Mouse (Mus musculus) heart, postnatal 10 days (tissue): ENCODE data around the gene Mpig6b. TPM values are rescaled to one million over a fixed set of nuclear protein-coding genes. Genes with fewer than 3 reads are reported as not detected.
"Not testable (repeated sequence)": the region's sequence is repeated elsewhere in the genome, so short reads cannot be mapped to it uniquely, and the experiment has no call there.

Source experiments
- DNase-seq, 2 experiments: peaks; one replicate each; pipeline ENCODE4 v3.0.0; 2021
- intact Hi-C: fragments of 180-260 bp; cut with DNase I; formaldehyde crosslinking; loops from one replicate; pipeline ENCODE4 v1.15.1; 2025
- total RNA-seq, 2 experiments: library from RNA; stranded (reverse); gene quantifications; 2 replicates each; pipeline ENCODE4 v1.2.3; 2021

The Mpig6b gene
- total RNA-seq, 2 experiments from 2014 or later: 0.55 to 0.77 TPM

- no peak for DNase-seq
- intact Hi-C loops: loop anchor here (2.0 kb wide), 1 partner anchor 17 kb away; the partner anchor contains the start of gene Sapcd1
Observed at GRCm38 (mm10) chr17:35045807-35046680, 19.9 kb downstream of the Mpig6b start.

- intact Hi-C loops: loop anchor here (2.0 kb wide), 1 partner anchor 16 kb away; the partner anchor contains the start of gene Sapcd1
Observed at GRCm38 (mm10) chr17:35044904-35045806, 20.8 kb downstream of the Mpig6b start.

GRCm38 (mm10) chr17:35043794-35044193, 22.2 kb downstream of the Mpig6b start:
- intact Hi-C loops: loop anchor here (2.0 kb wide), 1 partner anchor 15 kb away; the partner anchor contains the start of gene Sapcd1
- DNase-seq: peak in 1 of 2 experiments; percentile 1

More at GRCm38 (mm10) chr17:35044904-35045806, 20.8 kb downstream of the Mpig6b start:
- DNase-seq: no peak

DNA sequence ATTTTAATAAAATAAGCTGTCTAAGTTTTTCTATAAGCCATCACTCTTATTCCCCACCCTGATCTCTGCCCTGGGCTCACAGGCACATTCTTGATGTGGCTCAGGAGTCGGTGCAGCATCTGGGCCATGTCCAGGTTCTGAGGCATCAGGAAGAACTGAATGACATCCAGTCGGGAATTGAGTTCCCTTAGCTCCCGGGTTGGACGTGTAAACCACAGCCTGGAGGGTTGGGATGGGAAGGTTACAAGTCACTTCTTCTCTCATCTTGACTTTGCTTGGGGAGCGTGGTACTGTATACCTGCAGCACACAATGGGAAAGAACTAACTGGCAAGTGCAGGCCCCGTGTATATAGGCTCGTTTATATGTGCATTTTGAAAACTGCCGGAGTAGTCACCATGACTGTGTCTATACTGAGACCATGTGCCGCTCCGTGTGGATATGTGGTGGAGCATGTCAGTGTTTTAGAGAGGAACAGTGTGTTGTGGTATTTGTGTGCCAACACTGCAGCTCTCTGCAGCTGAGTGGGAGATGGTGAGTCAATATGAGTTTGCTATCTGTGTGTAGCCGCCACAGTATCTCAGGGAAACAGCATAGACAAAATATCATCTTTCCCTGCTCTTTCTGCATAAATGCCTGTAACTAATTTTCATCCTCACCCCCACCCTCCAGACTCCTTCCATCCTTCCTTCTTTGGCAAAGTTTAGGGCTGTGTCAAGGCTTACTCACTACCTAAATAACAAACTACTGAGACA, 26.7 kb downstream of the Mpig6b start:
- no peak for DNase-seq
- intact Hi-C loops: no loop called here

GRCm38 (mm10) chr17:35034896-35035295, 31.1 kb downstream of the Mpig6b start:
- DNase-seq: no peak
- intact Hi-C loops: no loop called here

GRCm38 (mm10) chr17:35033703-35034102, 32.3 kb downstream of the Mpig6b start:
- intact Hi-C loops, DNase-seq: not testable (repeated sequence)

DNA sequence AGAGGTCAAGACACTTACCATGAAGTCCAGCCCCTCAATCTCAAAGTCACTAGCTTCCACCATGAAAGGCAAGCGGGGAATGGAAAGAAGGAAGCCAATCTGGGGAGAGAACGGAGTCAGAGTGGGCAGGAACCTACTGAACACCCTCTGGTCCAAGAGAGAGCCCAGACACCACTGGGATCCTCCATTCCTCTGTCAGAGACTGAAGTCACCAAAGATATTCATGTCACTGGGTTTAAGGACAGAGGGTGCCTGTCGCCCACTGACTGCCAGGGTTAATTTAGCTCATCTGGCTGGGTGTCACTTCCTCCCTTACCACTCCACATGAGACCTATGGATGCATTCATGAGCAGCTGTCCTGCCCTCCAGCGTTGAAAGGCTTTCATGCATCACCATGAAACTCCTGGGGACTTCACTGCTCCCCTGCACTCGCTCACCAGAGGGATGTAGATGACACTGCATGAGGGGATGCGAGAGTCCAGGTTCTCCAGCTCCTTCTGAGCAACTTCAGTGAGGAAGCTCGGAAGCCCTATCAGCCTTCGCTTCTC, 33.6 kb downstream of the Mpig6b start:
- intact Hi-C loops: no loop called here
- no peak for DNase-seq

- intact Hi-C loops: no loop called here
- DNase-seq: no peak
Observed at GRCm38 (mm10) chr17:35031880-35032279, 34.1 kb downstream of the Mpig6b start.

- intact Hi-C loops: no loop called here
- DNase-seq: no peak
Observed at GRCm38 (mm10) chr17:35031272-35031671, 34.7 kb downstream of the Mpig6b start.

- intact Hi-C loops: loop anchor here (2.0 kb wide), 1 partner anchor 15 kb away; no protein-coding TSS in a partner anchor
- DNase-seq: no peak
Observed at GRCm38 (mm10) chr17:35029691-35030532, 36.1 kb downstream of the Mpig6b start.

- intact Hi-C loops: loop anchor here (2.0 kb wide), 1 partner anchor 16 kb away; no protein-coding TSS in a partner anchor
- DNase-seq: no peak
Observed at GRCm38 (mm10) chr17:35028315-35028714, 37.7 kb downstream of the Mpig6b start.

DNA sequence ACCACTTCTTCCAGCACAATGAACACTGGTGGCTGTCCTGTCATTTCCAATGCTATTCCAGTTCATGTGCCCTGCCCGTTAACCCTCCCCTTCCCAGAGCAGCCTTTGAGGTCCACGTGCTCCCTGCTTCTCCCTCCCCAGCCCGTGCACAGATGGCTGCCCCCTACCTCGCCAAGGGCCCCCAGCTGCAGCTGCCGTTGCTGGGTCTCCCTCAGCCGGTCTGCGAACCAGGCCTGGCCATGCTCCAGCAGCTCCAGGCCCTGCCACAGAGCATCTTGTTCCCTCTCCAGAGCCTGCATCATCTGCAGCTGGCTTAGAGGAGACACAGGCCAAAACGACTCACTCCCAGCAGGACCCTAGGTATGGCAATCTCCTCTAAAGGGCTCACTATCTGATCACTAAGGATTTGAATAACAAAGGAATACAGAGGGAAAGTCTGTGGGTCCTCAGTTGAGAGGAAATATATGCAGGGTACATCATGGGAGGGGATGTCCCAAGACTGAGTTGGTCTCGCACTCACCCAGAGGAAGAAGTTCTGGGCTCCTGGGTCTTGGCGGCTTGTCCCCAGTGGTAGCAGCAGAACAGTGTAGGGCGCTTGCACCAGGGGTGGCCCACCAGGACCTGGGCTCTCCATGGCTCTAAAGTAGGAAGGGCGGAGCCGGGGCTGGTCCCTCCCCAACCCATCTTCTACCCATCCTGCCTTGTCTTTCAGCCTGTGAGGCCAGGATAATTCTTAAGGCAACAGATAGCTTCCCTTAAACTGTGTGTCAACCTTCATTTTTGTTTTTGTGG, 38.5 kb downstream of the Mpig6b start, which contains the start of gene Sapcd1:
Gene Sapcd1 (minus strand): TSS at position 740 of the 792 bp plus-strand sequence.
- intact Hi-C loops: loop anchor here (2.0 kb wide), 1 partner anchor 17 kb away; no protein-coding TSS in a partner anchor
- DNase-seq: peak; percentile 54 to 60

GRCm38 (mm10) chr17:35026206-35026605, 39.8 kb downstream of the Mpig6b start:
- DNase-seq: no peak
- intact Hi-C loops: no loop called here

GRCm38 (mm10) chr17:35024691-35025488, 41.1 kb downstream of the Mpig6b start:
- DNase-seq: no peak
- intact Hi-C loops: no loop called here

DNA sequence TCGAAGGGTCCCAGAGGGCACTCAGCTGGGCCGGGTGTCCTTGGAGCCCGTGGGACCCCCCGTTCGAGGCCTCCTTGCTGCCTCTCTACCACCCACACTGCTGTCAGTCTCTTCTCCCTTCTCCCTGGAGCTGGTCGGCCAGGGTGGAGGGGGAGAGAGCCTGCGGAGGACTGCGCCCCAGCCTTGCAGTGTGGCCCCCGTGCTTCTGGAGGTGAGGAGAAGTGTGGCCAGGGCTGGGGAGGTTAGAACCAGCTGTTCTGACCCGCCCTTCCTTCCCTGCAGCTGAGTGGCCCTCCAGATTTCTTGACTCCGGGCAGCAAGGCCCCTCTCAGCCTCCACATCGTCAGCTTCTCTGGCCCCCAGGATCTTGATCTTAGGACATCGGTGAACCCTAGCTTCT, 41.7 kb downstream of the Mpig6b start:
- no peak for DNase-seq
- intact Hi-C loops: no loop called here

DNA sequence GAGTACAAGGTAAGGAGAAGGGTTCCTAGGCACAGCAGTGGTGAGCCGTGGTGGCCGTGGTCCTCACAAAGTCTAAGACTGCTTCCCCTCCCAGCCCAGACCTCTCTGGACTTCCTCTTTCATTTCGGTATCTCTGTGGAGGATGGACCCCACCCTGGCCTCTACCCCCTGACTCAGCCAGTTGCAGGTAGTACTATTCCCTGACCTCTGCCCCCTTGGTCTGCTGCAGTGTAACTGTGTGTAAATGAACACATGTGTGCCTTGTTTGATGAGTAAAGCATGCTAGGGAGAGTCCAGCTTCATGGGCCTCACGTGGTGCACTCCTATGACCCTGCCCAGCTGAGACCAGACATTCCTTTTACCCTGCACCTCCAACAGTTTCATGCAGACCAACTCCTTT, 42.2 kb downstream of the Mpig6b start:
- intact Hi-C loops: no loop called here

GRCm38 (mm10) chr17:35023221-35023620, 42.8 kb downstream of the Mpig6b start:
- intact Hi-C loops: no loop called here
- no peak for DNase-seq

More for the DNA sequence above, 42.2 kb downstream of the Mpig6b start:
- DNase-seq: no peak
